Mouse (Mus musculus) layer of hippocampus, postnatal 14 days (tissue): Measurements from ENCODE around the gene Slc29a4. TPM values are rescaled to one million over a fixed set of nuclear protein-coding genes. Genes with fewer than 3 reads are reported as not detected.

Experiments used
- total RNA-seq, 2 experiments: library from RNA; stranded (reverse); gene quantifications; 2 replicates each; pipeline ENCODE4 v1.2.3; 2021

The Slc29a4 gene
- total RNA-seq, 2 experiments from 2014 or later: 68.0 to 83.3 TPM

Other genes starting within 250 kb of the Slc29a4 start
- 10 to 100 TPM; 18.3 to 19.1 TPM for gene Ap5z1, start 228.6 kb upstream of the Slc29a4 start, total RNA-seq
- gene Papolb, start 162.4 kb upstream of the Slc29a4 start, total RNA-seq: under 1 TPM; 0.38 to 0.85 TPM
- gene Radil, start 141.4 kb upstream of the Slc29a4 start, total RNA-seq: 10 to 100 TPM; 12.8 to 13.4 TPM
- 100 to 1,000 TPM; 183 to 186 TPM for gene Mmd2, start 83.7 kb upstream of the Slc29a4 start, total RNA-seq
- gene Wipi2, start 64.8 kb upstream of the Slc29a4 start, total RNA-seq: 10 to 100 TPM; 81.7 to 88.5 TPM
- gene Tnrc18, start 125.2 kb downstream of the Slc29a4 start, total RNA-seq: 100 to 1,000 TPM; 172 to 184 TPM
- gene Fbxl18, start 202.9 kb downstream of the Slc29a4 start, total RNA-seq: 10 to 100 TPM; 43.1 to 46.7 TPM
- 1,000 to 10,000 TPM; 3,650 to 3,993 TPM for gene Actb, start 214.2 kb downstream of the Slc29a4 start, total RNA-seq